Mouse (Mus musculus) embryonic facial prominence, embryonic 12.5 days (tissue): ENCODE results near the gene Sri. TPM values are rescaled to one million over a fixed set of nuclear protein-coding genes. Genes with fewer than 3 reads are reported as not detected.
"Not testable (repeated sequence)": the region's sequence is repeated elsewhere in the genome, so short reads cannot be mapped to it uniquely, and the experiment has no call there.

Source experiments
- ATAC-seq: fragments of 200-750 bp; cut with Nextera tagmentation; 2 replicates; pipeline ENCODE4 v1.8.0; 2017; ENCODE audit not compliant: insufficient number of reproducible peaks, insufficient read depth, low FRiP score, low TSS enrichment
- H3K27ac ChIP-seq: fragments of 300-500 bp; sonication (generic); 2 replicates; pipeline ENCODE4 v1.5.1; 2016; ENCODE audit warnings: mild to moderate bottlenecking
- H3K27me3 ChIP-seq: fragments of 300-500 bp; sonication (generic); 2 replicates; pipeline ENCODE4 v1.6.1; 2016; ENCODE audit warnings: mild to moderate bottlenecking, moderate library complexity
- H3K36me3 ChIP-seq: fragments of 300-500 bp; sonication (generic); 2 replicates; pipeline ENCODE4 v1.6.1; 2016; ENCODE audit warnings: mild to moderate bottlenecking
- H3K4me1 ChIP-seq: fragments of 300-500 bp; sonication (generic); 2 replicates; pipeline ENCODE4 v1.6.1; 2016
- H3K4me2 ChIP-seq: fragments of 300-500 bp; sonication (generic); replicated peaks from 2 replicates; pipeline ENCODE4 v1.6.1; 2016; ENCODE audit warnings: mild to moderate bottlenecking, moderate library complexity
- H3K4me3 ChIP-seq: fragments of 300-500 bp; sonication (generic); 2 replicates; pipeline ENCODE4 v1.5.1; 2016; ENCODE audit warnings: mild to moderate bottlenecking
- H3K9ac ChIP-seq: fragments of 300-500 bp; sonication (generic); 2 replicates; pipeline ENCODE4 v1.6.1; 2016; ENCODE audit warnings: mild to moderate bottlenecking, moderate library complexity
- H3K9me3 ChIP-seq: fragments of 300-500 bp; sonication (generic); 2 replicates; pipeline ENCODE4 v1.6.1; 2016; ENCODE audit warnings: mild to moderate bottlenecking, moderate library complexity
- WGBS: fragments of 180-500 bp; shearing (Covaris S2); methylation state at CpG from one replicate; pipeline ENCODE4 v1.1.7; 2016; 5-methylcytosine and 5-hydroxymethylcytosine counted together
- polyA plus RNA-seq: library from polyadenylated mRNA; unstranded; fragments of >200 nt; fragmentation: Nextera tagmentation; extraction: Ambion mirVana; gene quantifications from 2 replicates; pipeline ENCODE4 v1.2.1, GENCODE M21; 2016

Gene Sri
- 229 and 241 TPM in 2 replicates for polyA plus RNA-seq

DNA sequence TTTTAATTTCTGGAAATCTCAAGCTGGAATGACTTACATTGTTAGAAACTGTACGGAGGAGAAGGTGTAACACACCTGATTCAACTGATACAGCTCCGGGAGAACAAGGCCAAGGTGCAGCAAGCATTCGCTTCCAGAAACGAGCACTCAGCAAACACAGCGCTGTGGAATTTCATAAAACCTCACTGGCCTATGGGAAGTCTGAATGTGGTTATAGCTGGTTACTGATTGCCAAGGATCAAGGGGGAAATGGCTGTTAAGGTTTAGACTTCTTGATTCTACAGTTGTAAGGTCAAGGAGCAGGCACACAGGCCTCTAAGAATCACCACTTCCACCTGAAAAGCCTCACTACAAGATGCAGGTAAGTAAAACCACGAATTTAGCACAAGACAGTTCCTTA, at the start of gene Sri:
TSS of gene Sri (plus strand) at position 224 of the 400 bp plus-strand sequence.
- Histone ChIP-seq H3K4me1 (no peaks in the 10 kb centered on the region), H3K27ac (no peak within 1 kb of the TSS), H3K9me3 (no peaks in the 10 kb centered on the region), H3K4me3 (no peak within 1 kb of the TSS), H3K9ac (no peak within 1 kb of the TSS), H3K4me2 (no peak within 1 kb of the TSS), H3K36me3 (no peaks in the 10 kb centered on the region), H3K27me3 (no peaks in the 10 kb centered on the region)
- WGBS: 87% methylated on average over 6 of the region's 6 CpGs
- ATAC-seq: no peak

- no peak for ATAC-seq
- Histone ChIP-seq H3K9ac (no peak overlapping the region), H3K4me1 (no peaks in the 10 kb centered on the region), H3K36me3 (no peaks in the 10 kb centered on the region), H3K4me2 (no peak overlapping the region), H3K4me3 (no peak overlapping the region), H3K27ac (no peak overlapping the region), H3K9me3 (no peaks in the 10 kb centered on the region), H3K27me3 (no peaks in the 10 kb centered on the region)
- WGBS: 43% methylated on average over 8 of the region's 8 CpGs
Measured at GRCm38 (mm10) chr5:7996401-7997044, 49.4 kb upstream of the Sri start.

GRCm38 (mm10) chr5:7997086-7997485, 48.8 kb upstream of the Sri start:
- no peaks in the 10 kb centered on the region for H3K9me3 ChIP-seq
- H3K27me3 ChIP-seq: no peaks in the 10 kb centered on the region
- H3K4me1 ChIP-seq: no peaks in the 10 kb centered on the region
- ATAC-seq: no peak
- 91% methylated on average over 2 of the region's 2 CpGs for WGBS
- no peak overlapping the region for H3K4me2 ChIP-seq
- H3K4me3 ChIP-seq: no peak overlapping the region
- H3K36me3 ChIP-seq: no peaks in the 10 kb centered on the region
- no peak overlapping the region for H3K27ac ChIP-seq
- no peak overlapping the region for H3K9ac ChIP-seq

- H3K9me3 ChIP-seq: no peaks in the 10 kb centered on the region
- no peak overlapping the region for H3K4me3 ChIP-seq
- H3K27ac ChIP-seq: no peak overlapping the region
- H3K9ac ChIP-seq: no peak overlapping the region
- H3K27me3 ChIP-seq: no peaks in the 10 kb centered on the region
- ATAC-seq: no peak
- no peak overlapping the region for H3K4me2 ChIP-seq
- 83% methylated on average over 10 of the region's 10 CpGs for WGBS
- H3K4me1 ChIP-seq: no peaks in the 10 kb centered on the region
- H3K36me3 ChIP-seq: no peaks in the 10 kb centered on the region
Measured at GRCm38 (mm10) chr5:8000466-8000865, 45.4 kb upstream of the Sri start.

DNA sequence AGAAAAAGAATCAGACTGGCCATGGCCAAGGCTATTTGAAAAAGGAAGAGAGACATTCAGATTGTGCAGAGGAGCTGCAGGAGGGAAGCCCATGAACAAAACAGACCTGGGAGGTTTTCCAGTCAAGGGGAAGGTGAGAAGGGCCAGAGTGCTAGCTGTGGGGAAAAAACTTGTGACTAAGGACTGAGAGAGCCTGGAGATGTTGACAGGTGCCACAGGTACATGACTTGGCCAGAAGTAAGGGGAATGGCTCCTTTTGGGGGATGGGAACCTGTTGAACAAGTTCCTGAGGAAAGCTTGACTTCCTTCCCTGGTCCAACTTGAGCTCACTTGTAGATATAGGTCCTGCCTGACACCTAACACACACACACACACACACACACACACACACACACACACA, 43.1 kb upstream of the Sri start:
- H3K27me3 ChIP-seq: no peaks in the 10 kb centered on the region
- H3K36me3 ChIP-seq: no peaks in the 10 kb centered on the region
- ATAC-seq: no peak
- no peaks in the 10 kb centered on the region for H3K4me1 ChIP-seq
- H3K4me2 ChIP-seq: no peak overlapping the region
- H3K9ac ChIP-seq: no peak overlapping the region
- H3K9me3 ChIP-seq: no peaks in the 10 kb centered on the region
- no peak overlapping the region for H3K27ac ChIP-seq
- H3K4me3 ChIP-seq: no peak overlapping the region

GRCm38 (mm10) chr5:8013276-8013675, 32.6 kb upstream of the Sri start:
- Histone ChIP-seq H3K4me2 (no peak overlapping the region), H3K36me3 (no peaks in the 10 kb centered on the region), H3K9me3 (no peaks in the 10 kb centered on the region), H3K27me3 (no peaks in the 10 kb centered on the region), H3K9ac (no peak overlapping the region), H3K4me1 (no peaks in the 10 kb centered on the region), H3K27ac (no peak overlapping the region), H3K4me3 (no peak overlapping the region)
- 79% methylated on average over 3 of the region's 3 CpGs for WGBS
- no peak for ATAC-seq

DNA sequence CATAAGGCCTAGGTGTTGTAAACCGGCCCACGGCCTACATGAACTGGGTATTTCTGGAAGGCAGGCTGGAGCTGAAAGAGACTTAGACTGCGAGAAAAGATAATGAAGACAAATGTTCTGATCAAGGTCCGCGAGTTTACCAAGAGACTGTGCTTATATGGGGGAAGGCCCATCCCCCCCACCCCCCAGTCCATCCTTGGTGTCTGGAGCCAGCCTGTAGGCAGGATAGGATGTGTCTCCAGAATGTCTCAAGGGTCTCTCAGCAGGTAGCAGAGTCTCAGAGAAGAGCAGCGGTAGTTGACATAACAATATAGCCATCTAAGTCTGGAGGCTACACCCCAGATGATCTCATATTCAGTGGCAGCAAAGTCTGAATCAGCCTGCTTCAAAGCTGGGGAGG, 11.3 kb upstream of the Sri start:
- not testable (repeated sequence) for H3K27me3 ChIP-seq, ATAC-seq, H3K9ac ChIP-seq, H3K27ac ChIP-seq, H3K36me3 ChIP-seq, H3K4me3 ChIP-seq, H3K4me2 ChIP-seq, H3K9me3 ChIP-seq, H3K4me1 ChIP-seq
- 91% methylated on average over 6 of the region's 6 CpGs for WGBS

DNA sequence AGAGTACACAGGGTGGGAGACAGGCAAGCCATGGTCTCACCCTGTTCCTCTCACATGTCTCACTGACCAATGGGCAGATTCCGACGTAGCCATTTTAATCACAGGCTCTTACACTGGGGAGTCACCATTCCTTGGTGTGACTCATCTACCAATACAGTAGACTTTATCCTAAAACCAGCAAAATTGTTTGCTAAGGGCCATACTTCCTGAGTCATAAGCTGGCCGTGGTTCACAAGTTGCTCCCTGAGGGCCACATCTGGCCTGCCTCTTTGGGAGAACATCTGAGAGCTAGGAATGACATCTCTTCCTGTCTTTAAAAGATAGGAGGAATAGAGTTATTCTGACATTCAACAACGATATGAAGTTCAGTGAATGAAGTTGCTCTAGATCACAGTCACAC, 7.9 kb downstream of the Sri start:
- Histone ChIP-seq H3K9me3 (no peaks in the 10 kb centered on the region), H3K27me3 (no peaks in the 10 kb centered on the region), H3K36me3 (no peaks in the 10 kb centered on the region), H3K4me2 (no peak overlapping the region), H3K9ac (no peak overlapping the region), H3K27ac (no peak overlapping the region), H3K4me1 (peaks cover 11% of the 10 kb centered on the region), H3K4me3 (no peak overlapping the region)
- no peak for ATAC-seq
- WGBS: 87% methylated on average over 4 of the region's 4 CpGs

GRCm38 (mm10) chr5:8055721-8056129, 9.8 kb downstream of the Sri start:
- Histone ChIP-seq H3K9me3 (no peaks in the 10 kb centered on the region), H3K4me1 (peaks cover 11% of the 10 kb centered on the region), H3K4me2 (peak overlapping the region; percentile 66), H3K27ac (no peak overlapping the region), H3K27me3 (no peaks in the 10 kb centered on the region), H3K36me3 (peaks cover 11% of the 10 kb centered on the region), H3K4me3 (peak overlapping the region; percentile 74), H3K9ac (peak overlapping the region; percentile 81)
- ATAC-seq: peak; percentile 32; the same call in 1 of the 2 replicates
- 35% methylated on average over 8 of the region's 8 CpGs for WGBS

- H3K4me2 ChIP-seq: peak overlapping the region; percentile 66
- H3K27me3 ChIP-seq: no peaks in the 10 kb centered on the region
- H3K9ac ChIP-seq: peak overlapping the region; percentile 81
- ATAC-seq: peak; percentile 97
- peak overlapping the region; percentile 79 for H3K27ac ChIP-seq
- peaks cover 11% of the 10 kb centered on the region for H3K4me1 ChIP-seq
- H3K9me3 ChIP-seq: no peaks in the 10 kb centered on the region
- H3K4me3 ChIP-seq: peak overlapping the region; percentile 74
- H3K36me3 ChIP-seq: peaks cover 18% of the 10 kb centered on the region
- WGBS: under 1% methylated on average over 57 of the region's 60 CpGs
Measured at GRCm38 (mm10) chr5:8056141-8057017, 10.5 kb downstream of the Sri start.

- H3K4me3 ChIP-seq: peak overlapping the region; percentile 74
- H3K4me2 ChIP-seq: peak overlapping the region; percentile 66
- H3K36me3 ChIP-seq: peaks cover 21% of the 10 kb centered on the region
- H3K27me3 ChIP-seq: no peaks in the 10 kb centered on the region
- ATAC-seq: no peak
- peaks cover 11% of the 10 kb centered on the region for H3K4me1 ChIP-seq
- H3K27ac ChIP-seq: peak overlapping the region; percentile 79; the same call in 1 of the 2 replicates
- H3K9me3 ChIP-seq: no peaks in the 10 kb centered on the region
- WGBS: 60% methylated on average over 5 of the region's 5 CpGs
- peak overlapping the region; percentile 81 for H3K9ac ChIP-seq
Measured at GRCm38 (mm10) chr5:8057018-8057323, 11.1 kb downstream of the Sri start.

GRCm38 (mm10) chr5:8058056-8058455, 12.2 kb downstream of the Sri start:
- Histone ChIP-seq H3K36me3 (peaks cover 22% of the 10 kb centered on the region), H3K4me2 (no peak overlapping the region), H3K27me3 (no peaks in the 10 kb centered on the region), H3K9me3 (no peaks in the 10 kb centered on the region), H3K4me1 (peaks cover 11% of the 10 kb centered on the region), H3K9ac (no peak overlapping the region), H3K4me3 (no peak overlapping the region), H3K27ac (no peak overlapping the region)
- ATAC-seq: no peak
- 91% methylated on average over 7 of the region's 7 CpGs for WGBS
